Mouse (Mus musculus): ENCODE measurements around the gene Olfr221.

The Olfr221 gene

DNA sequence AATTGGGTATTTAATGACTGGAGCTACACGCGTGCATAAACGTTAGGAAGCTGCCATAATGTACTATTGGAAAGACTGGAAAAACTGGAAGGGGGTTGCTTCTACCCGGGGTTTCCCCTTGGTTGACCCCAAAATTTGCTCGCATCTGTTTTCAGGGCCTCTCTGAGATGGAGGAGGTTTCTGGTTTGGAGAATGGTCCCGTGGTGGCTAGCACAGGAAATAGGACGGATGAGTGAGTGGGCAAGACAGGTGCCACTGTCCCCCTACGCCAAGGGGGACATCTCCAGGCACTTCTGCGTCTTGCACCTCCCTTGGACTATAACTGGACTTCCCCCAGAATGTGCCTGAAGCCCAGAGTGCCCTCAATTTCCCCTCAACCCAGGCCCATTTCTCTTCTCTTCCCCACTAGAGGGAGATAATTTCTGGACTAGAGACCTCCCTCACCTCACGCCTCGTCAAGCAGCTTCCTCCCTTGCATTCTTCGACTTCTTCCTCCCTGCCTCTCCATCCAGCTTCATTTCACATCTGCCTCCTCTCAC lies 23.1 kb downstream of the Olfr221 start:
- DNase-seq = no peak

DNA sequence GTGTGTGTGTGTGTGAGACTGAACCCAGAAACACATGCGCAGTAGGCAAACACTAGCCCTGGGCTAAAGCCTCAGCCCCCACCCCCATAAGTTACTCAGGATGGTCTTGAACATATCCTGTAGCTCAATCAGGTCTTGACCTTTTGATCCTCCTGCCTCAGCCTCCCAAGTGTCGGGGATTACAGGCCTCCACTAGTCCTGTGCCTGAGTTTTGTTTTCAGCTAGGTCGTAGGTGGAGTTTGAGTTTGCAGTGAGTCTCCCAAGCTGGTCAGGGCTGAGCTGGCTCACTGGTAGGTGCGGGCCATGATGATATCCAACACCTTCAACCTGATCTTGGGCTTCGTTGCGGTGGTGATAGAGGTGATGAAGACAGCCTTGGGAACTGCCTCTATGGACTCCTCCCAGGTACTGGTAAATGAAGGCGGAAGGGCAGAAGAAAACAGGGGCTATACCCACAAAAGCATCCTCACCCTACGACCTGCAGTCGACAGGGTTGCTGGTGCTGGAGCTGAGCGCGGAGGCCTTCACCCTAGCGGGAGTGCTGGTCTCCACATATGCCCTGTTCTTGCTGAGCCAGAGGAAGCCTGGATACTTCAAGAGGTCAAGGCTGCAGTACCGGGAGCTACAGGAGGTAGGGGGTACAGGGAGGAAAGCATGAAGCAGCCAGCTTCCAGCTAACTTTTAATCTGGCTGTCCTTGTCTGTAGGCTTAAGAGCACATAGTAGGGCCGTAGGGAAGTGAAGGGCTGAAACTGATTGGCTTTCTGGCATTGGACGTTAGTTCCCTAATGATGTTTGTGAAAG lies 23.8 kb downstream of the Olfr221 start:
- peak in 1 of 2 experiments; percentile 44 for DNase-seq

DNA sequence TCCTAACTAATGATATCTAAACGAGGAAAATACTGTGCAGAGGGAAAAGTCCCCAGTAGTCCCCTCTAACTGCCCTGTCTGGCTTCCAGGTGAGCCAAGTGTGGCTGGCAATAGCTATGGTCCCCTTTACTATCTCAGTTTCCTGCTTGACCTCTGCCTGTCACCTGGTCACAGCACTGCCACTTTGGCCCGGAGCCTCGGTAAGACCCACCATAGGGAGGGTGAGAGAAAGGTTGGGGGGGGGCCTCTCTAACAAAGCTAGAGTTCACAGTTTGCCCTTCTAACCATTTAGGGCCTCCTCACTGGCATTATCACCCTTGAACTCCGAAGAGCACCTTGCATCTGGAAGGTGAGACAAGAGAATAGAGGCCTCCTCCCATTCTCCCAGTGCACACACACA lies 24.6 kb downstream of the Olfr221 start:
- DNase-seq = peak in 1 of 2 experiments; percentile 21

DNA sequence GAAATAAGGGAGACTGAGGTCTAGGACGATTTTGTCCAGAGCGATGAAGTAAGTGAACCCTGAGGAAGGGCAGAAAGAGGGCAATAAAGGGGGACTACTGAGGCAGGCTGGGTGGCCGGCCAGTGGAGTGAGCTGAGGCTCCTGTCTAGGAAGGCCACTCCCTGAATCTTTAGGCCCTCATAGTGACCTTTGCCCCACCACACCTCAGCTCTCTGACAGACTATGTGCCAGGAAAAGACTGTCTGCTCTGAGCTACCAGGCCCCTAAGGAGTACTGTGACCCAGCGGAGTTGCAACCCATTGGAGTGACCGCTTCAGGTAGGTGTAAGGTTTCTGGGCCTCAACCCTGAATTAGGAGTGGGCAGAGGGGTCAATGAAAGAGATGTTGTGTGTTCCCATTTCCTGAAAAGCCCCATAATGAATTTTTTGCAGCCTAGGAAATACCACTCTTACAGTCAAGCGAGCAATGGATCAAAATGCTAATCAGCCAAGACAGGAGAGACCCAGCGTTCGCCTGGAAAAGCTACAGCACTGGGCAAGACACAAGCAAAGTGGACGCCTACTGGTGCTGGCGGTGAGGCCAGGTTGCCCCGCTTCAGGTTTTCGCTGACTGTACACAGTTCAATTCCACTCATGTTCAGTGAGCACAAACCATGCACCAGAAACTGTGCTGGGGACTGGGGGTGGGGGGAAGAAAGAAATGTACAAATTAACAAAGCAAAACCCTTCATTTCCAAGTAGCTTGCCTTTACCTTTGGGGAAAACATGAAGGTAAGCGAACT lies 25.4 kb downstream of the Olfr221 start:
- peak in 1 of 2 experiments; percentile 47 for DNase-seq

DNA sequence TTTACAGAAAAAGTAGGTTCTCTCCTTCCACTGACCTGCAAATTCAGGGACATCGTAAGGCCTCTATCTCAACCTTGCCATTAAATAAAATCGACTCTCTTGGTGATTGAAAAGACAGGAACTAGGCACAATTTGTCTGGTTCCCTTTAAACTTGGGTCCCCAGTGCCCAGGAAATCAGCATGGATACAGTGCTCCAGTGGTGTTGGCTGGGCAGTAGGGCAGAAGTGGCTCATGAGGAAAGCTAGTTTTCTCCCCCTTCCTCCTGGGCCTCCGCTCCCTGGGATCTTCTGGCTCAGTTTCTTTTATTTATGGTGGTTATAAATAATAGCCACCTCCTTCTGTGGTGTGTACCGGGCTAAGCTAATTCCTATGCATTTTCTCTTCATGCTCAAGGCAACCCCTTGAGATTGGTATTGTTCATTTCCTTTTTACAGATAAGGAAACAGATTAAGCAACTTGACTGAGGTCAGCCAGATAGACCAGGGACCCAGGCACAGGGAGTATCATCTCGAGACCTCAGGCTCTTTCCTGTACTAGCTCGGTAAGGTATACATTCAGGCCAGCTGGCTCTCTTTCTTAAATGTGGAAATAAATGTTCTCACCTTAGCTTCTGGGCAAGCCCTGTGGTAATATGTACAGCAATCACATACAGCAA lies 26.7 kb downstream of the Olfr221 start, which contains the start of gene Tmem253:
TSS of gene Tmem253 (plus strand) at position 214 of the 656 bp plus-strand sequence.
- DNase-seq = peak in 1 of 2 experiments; percentile 46

DNA sequence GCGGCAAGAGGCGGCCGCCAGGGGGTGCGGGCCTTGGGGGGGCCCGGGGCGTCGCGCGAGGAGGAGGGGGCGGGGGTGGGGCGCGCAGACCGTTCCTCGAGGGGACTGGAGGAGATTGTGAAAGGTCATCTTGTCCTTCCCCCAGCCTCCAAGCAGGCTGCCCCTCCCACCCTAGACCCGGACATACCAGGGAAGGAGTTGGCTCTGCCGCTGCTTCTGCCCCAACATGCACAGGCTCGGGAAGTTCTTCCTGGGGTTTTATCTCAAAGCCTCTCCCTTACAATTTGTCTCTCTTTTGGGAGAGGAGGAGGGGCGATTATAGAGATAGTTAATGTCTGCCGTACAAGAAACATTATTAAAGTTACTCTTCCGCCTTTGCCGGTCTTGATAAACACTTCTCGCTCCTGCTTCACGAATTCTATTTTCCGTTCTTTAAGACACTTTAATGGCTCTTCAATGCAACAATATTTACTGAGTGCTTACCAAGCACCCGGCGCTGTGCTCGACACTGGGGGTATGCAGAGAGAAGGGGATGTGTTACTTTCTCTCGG lies 27.4 kb downstream of the Olfr221 start:
- DNase-seq = peak; percentile 73 to 81

DNA sequence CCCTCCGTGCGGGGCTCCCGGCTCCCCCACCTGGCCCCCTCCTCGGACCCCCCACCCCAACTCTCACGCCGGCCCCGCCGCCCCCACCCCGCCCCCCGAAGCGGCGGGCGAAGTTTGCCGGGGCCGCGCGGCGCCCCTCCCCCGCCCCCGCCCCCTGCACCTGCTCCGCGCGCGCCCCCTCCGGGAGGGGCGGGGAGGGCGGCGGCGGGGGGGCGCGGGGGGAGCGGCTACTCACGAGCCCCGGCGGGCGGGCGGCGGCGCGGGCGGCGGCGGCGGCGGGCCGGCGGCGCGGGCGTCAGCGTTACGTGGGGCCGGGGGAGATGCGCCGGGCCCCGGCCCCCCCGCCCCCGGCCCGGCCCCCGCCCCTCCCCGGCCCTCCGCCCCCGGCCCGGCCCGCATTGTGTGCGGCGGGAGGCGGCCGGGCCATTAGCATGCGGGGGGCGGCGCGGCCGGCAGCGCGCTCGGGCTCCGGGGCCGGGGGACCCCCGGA lies 27.9 kb downstream of the Olfr221 start:
- peak in 1 of 2 experiments; percentile 67 for DNase-seq

DNA sequence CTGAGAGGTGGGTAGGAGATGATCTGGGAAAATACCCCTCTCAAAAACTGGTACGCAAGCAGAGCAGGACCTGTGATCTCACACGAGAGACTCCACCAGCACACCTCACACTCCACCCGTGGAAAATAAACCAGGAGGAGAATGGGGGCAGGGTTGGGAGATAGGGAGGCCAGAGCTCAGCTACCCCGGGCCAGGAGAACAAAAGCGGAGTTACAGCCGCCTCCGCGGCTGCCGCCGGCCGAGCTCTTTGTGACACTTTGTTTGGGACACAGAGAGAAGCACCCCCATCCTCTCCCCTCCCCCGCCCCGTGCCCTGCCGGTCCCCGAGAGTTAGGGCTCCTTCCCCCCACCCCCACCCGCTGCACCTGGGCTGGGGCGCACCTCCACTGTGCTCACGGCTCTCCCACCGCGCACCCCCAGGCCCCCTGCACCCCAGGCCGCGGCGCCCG lies 28.5 kb downstream of the Olfr221 start:
- peak; percentile 75 to 81 for DNase-seq

DNA sequence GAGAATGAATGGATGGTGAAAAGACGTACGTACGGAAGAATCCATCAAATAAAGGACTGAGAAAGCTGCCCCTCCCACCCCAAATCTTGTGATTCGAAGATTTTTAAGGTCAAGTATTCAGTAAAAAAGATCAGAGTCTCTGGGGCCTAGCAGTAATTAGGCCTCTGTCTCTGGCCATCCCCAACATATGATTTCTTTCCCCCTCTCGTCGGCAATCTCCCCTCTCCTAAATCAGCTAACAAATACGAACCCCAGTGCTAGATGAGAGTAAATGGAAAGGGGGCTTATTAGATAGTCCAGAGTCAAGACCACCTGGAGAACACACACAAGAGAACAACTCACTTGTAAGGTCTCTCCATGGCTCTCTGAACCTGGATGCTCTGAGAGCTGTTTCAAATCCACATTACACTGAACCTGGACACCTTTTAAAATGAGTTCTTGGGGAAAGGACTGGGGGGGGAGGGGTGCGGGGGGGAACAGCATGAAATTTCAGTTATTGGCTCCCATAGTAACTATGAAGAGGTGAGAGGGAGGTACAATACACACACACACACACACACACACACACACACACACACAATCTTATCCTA lies 29.1 kb downstream of the Olfr221 start:
- no peak for DNase-seq

DNA sequence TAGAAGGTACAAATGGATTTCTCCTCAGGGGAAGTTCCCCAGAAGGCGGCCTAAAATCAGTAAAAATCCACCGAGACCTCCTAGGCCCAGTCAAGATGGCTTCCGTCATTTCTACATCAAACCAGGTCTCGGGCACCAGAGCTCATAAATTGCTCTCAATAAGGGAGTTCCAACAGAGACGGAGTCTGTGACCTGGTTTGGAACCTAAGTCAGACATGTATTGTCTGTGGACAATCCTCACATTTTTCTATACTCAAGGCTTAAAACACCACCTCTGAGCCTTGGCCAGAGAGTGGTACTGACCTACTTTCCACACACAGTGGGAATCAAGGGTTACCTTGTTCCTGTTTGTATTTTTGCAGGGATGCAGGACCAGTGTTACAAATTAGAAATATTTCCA lies 29.7 kb downstream of the Olfr221 start:
- DNase-seq = peak; percentile 37 to 64

DNA sequence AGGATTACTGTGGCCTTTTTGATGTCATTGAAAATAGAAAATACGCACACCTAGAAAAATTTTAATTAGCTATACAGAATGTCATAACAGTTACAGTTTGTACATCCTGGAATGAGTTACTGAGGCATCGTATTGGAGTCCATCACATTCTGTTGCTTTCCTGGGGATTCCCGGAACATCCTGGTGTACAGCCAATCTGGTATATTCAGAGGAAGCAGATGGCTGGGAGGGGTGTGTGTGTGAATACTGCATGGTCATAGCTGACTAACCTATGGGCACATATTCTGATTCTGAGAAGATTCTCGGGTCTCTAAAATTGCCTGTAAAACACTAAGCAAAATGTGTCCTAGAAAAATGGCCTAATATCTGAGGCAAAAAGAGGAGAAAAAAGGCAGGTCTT lies 30.2 kb downstream of the Olfr221 start:
- DNase-seq = peak; percentile 85 to 89

DNA sequence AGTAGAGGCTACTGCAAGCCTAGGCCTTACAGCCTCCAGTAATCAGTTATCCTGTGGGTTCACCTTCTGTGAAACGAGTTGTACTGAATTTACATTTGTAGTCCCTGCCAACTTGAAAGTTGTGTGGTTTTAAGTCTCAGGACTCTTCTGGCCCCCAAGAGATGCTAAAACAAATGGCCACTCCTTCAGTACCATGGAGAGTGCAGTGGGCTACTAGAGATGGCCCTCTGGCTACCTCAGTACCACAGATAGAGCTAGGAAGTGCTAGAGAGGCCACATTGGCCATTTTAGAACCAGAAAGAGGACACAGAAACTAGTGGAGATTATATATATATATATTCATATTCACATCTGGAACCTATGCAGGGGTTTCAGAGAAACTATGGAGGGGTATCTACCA lies 30.6 kb downstream of the Olfr221 start:
- no peak for DNase-seq

DNA sequence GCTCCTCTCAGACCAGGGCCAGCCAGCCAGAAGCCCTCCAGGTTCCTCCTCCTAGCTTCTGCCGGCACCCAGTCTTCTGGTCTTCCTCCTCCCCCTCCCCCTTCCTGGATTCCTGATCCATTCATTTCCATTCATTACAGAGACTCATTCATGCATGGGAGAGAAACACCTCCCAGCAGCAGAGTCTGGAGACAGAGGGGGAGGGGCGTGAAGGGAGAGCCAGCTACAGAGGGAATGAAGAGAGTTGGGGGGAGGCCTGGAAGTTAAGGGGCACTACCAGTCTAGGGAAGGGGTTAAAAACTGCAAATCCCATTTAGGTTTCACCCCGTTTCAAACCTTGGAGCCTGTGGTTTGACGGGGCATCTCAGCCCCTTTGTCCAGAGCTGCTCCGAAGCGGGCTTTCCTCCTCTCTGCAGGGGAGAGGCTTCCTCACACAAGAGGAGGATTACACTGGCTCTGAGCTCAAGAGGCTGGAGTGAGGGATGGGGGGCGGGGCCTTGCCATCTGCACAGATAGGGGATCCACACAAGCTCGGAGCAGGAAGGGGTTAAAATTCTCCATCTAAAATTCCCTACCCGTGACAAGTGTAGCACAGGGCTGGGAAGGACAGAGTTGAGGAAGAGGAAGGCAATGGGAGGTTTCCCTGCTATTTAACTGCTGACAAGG lies 31.7 kb downstream of the Olfr221 start:
- DNase-seq = peak; percentile 76 to 82

DNA sequence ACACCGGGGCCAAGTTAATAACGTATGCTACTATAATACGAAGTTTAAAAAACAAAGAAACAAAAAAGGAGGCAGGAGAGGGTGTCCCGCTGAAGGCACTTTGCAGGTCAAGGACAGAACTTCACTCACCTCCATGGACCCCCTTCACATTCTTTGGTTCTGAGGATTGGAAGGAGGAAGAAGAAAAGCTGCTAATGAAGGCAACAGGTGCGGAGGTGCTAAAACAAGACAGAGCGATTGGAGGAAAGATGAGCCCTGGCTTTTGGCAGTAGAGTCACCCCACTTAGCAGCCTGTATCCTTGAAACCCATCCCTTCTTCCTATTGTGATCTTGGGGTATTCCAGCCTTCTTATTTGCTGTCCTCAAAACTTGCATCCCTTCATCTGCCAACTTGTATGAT lies 32.4 kb downstream of the Olfr221 start:
- DNase-seq = no peak

DNA sequence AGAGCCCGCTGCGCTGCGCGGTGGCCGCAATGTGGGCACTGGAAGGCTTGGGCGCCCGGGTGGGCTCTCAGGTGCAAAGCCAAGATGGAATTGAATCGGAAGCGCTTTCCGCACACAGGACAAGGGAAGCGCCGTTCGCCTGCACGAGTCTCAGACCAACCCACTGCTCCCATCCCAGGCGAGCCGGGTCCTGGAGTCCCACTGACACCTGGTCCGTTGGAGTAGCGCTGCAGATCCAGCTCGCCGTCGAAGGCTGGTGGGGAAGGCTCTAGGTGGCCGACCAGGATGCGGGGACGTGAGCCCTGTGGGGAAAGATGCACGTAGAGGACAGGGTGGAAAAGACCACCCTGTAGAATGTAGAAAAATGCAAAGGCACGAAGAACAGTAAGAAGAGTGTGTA lies 32.9 kb downstream of the Olfr221 start:
- no peak for DNase-seq

DNA sequence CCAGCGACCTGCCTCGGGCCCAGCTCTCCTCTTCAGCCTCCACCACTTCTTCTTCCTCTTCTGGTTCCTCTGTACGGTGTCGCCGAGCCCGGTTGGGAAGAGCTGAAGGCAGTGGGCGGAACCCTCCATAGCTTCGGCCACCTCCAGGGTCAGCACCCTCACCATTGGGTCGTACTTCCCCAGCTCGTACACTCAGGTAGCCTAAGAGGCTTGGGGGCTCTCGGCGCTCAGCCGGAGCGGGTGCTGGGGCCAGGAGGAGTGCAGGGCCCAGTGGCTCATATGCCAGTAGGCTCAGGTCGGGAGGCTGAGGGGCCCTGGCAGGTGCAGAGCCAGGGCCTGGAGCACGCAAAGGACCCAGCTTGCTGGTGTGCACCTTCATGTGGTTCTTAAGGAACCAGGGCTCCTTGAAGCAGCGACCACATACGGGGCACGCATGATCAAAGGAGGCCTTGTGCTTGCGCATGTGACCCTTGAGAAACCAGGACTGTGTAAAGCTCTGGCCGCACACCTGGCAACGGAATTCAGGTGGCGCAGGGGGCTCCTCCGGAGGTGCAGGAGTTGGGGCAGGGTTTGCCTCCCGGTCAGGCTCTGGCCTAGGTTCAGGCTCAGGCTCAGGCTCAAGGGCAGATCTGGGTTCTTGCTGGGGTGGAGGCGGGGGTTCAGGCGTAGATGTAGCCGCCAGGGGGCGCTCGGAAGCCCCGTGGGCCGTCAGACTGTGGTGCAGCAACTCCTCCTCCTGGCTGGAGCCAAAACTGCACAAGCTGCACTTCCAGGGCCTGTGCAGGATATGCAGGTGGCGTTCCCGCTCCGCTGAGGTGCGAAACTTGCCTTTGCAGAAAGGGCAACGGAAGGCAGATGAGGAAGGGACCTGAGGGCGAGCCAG lies 33.7 kb downstream of the Olfr221 start:
- DNase-seq = peak; percentile 96

DNA sequence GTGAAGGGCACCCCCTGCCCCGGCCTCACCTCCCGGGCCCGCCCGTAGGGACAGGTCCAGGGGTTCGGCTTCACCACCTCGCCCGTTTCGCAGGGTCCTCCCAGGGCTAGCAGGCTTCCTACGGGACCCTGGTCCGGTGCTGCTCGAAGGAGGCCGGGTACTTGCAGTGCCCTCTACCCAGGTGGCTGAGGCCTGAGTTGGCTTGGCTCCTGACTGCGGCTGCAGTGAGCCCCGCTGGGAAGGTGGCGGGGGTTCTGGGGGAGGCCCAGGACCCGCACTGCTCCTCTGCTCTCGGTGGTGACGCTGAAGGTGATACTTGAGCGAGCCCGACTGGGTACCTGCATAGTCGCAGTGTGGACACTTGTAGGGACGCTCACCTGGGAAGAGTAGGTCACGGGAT lies 35.5 kb downstream of the Olfr221 start:
- no peak for DNase-seq

DNA sequence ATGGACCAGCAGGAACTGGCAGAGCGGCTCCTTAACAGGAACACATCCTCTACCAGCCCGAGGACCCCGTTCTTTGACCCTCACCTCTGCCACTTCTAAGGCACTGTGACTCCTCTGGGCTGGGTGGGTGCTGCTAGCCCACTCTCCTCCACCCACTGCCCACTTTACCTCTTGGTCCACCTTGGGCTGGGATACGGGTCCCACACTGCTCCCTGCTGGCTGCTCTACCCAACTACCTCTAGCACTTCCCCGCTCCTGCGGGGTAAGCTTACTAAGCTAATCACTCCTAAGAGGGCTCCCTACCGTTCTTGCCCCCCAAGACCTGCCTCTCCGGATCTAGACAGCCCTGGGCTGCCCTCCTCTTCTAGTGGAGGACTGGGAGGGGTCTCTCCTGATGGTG lies 36.0 kb downstream of the Olfr221 start:
- DNase-seq = no peak

DNA sequence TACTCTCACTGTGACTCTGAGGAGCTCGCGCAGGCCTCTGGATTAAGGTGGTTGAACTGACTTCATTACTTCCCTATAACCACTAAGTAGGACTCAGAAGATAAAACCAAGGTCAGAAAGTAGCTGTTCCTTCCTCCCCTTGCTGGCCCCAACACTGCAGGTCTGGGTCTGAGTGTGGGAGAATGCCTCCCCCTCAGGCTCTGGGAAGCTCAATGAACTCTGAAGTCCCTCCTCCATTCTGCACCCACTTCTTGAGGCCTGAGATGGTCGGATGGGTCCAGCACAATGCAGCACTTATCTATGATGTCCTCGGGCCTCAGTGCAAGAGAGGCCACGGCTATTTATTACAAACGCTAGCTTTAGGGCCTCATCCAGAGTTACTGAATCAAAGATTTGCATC lies 36.6 kb downstream of the Olfr221 start:
- DNase-seq = no peak

DNA sequence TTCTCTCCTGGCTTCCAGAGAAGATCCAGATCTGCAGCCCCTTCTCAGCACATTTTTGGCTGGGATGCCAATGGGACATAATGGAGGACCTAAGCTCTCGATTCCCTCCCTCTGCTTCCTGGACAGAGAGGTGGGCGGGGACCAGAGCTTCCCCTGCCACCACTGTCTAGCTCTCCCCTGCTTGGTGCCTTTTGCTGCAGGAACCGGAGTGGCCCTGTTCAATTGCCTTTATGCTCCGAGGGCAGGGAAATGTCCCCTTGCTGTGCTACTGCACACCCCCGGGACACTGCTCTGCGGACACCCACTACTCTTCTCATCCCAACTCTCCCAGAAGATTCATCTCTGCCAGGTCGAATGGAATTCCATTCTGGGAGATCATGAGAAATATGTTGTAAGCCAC lies 37.1 kb downstream of the Olfr221 start:
- DNase-seq = no peak
